Mouse (Mus musculus) kidney, adult 8-10 months (tissue): Measurements from ENCODE around the gene Esp3.
"Not testable (repeated sequence)": the region's sequence is repeated elsewhere in the genome, so short reads cannot be mapped to it uniquely, and the experiment has no call there.

Experiments used
- DNase-seq, 2 experiments: peaks; one replicate each; pipeline ENCODE4 v3.0.0; 2022

Gene Esp3

DNA sequence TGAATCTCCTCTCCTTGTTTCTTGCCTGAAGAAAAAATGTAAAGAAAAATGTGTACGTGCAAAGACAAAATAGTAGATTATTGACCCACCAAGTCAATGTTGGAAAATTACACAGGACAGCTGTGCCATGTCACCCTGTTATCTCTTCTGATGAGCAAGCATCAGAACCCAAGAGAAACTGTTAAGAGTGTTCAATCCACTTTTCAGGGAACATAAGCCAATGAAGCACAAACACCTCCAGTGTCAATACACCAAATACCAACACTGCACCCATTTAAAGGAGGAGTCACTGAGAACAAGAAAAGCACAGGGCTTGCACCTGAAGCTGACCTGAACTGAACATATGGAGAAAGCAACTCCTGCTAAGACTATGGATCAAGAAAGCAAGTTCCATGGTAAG, at the start of gene Esp3:
Esp3 (plus strand) TSS at position 301 of the 400 bp plus-strand sequence.
- DNase-seq = not testable (repeated sequence)

DNA sequence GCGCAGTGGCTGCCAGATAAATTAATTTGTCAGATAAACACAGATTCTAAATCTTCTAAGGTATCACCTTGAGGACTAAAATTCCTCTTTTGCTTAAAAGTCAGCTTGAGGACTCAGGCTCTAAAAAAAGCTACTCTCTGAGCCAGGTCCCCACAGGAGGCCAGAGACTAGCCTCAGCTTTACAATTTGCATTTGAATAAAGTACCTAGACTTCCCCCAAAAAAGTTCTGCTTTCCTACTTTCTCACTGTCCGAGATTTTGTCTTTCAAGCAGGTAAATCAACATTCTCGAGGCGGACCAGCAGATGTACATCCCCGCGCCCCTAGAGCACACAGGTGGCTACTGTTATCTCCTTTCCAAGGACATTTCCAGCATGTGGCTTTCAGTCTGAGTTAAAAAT, 48.0 kb upstream of the Esp3 start:
- not testable (repeated sequence) for DNase-seq

GRCm38 (mm10) chr17:40591297-40591696, 40.6 kb upstream of the Esp3 start:
- no peak for DNase-seq

GRCm38 (mm10) chr17:40598294-40598693, 33.6 kb upstream of the Esp3 start, which contains the start of gene Esp4:
Esp4 (plus strand) TSS chr17:40598594.
- DNase-seq = no peak

- not testable (repeated sequence) for DNase-seq
Measured at GRCm38 (mm10) chr17:40662118-40662679, 30.3 kb downstream of the Esp3 start.

DNA sequence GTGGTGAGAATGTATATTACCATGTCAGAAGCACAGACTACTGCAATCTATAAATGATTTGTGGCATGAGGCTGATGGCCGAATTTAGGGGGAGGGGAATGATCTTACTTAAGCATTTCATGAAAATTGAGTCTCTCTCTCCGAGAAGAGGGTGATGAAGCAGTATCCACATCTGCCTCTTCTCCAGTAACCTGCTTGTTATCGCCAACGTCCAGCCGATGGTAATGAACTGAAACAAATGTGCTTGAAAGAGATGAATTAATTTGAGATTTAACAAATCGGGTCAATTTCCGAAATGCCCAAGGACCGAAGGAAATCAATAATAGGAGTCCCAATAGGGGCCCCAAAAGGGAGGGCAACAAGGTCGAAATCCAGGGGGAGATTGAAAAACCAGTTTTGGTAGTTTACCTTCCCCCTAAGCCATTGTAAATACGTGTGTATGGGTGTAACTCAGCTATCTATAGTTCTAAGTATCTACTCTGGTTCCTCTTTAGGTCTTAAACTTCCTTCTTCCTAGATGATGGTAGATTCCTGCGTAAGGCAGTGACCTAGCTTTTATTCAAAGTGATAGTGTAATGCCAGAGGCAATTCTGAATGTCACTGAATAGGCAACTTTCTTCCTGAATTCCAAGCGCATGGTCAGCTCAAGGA, 31.4 kb downstream of the Esp3 start:
- DNase-seq = not testable (repeated sequence)
